Mouse (Mus musculus) forebrain, embryonic 13.5 days (tissue): ENCODE measurements around the gene Msln. TPM values are rescaled to one million over a fixed set of nuclear protein-coding genes. Genes with fewer than 3 reads are reported as not detected.
A peak's percentile ranks its signal among the peaks of the same experiment; 100 is the strongest.

Experiments used
- ATAC-seq: fragments of 200-750 bp; cut with Nextera tagmentation; 2 replicates; pipeline ENCODE4 v1.8.0; 2017
- H3K27ac ChIP-seq: fragments of 300-500 bp; sonication (generic); 2 replicates; pipeline ENCODE4 v1.5.1; 2015; ENCODE audit warnings: inconsistent platforms, mild to moderate bottlenecking, moderate library complexity
- H3K27me3 ChIP-seq: fragments of 300-500 bp; sonication (generic); 2 replicates; pipeline ENCODE4 v1.6.1; 2015; ENCODE audit warnings: mild to moderate bottlenecking, inconsistent platforms
- H3K36me3 ChIP-seq: fragments of 300-500 bp; sonication (generic); 2 replicates; pipeline ENCODE4 v1.6.1; 2015; ENCODE audit warnings: mild to moderate bottlenecking, inconsistent platforms; ENCODE audit not compliant: poor library complexity, severe bottlenecking
- H3K4me1 ChIP-seq: fragments of 300-500 bp; sonication (generic); 2 replicates; pipeline ENCODE4 v1.6.1; 2015; ENCODE audit warnings: inconsistent platforms
- H3K4me2 ChIP-seq: fragments of 300-500 bp; sonication (generic); 2 replicates; pipeline ENCODE4 v1.6.1; 2015; ENCODE audit warnings: inconsistent platforms, mild to moderate bottlenecking, moderate library complexity
- H3K4me3 ChIP-seq: fragments of 300-500 bp; sonication (generic); 2 replicates; pipeline ENCODE4 v1.5.1; 2015; ENCODE audit warnings: mild to moderate bottlenecking, inconsistent platforms
- H3K9ac ChIP-seq: fragments of 300-500 bp; sonication (generic); 2 replicates; pipeline ENCODE4 v1.6.1; 2015; ENCODE audit warnings: mild to moderate bottlenecking, inconsistent platforms
- H3K9me3 ChIP-seq: fragments of 300-500 bp; sonication (generic); replicated peaks from 2 replicates; pipeline ENCODE4 v1.6.1; 2016; ENCODE audit warnings: inconsistent platforms
- WGBS: fragments of 180-500 bp; shearing (Covaris S2); methylation state at CpG from one replicate; pipeline ENCODE4 v1.1.7; 2015; 5-methylcytosine and 5-hydroxymethylcytosine counted together
- polyA plus RNA-seq: library from polyadenylated mRNA; unstranded; fragments of >200 nt; fragmentation: Nextera tagmentation; extraction: Ambion mirVana; gene quantifications from 2 replicates; pipeline ENCODE4 v1.2.1, GENCODE M21; 2015

The Msln gene
- polyA plus RNA-seq, 1 experiment from 2014 or later = 0.18 TPM

- WGBS = 91% methylated on average over 9 of the region's 9 CpGs
- H3K4me2 ChIP-seq = no peak overlapping the region
- no peak overlapping the region for H3K9ac ChIP-seq
- H3K36me3 ChIP-seq = peaks cover 50% of the 10 kb centered on the region
- H3K4me3 ChIP-seq = no peak overlapping the region
- H3K27me3 ChIP-seq = no peaks in the 10 kb centered on the region
- H3K27ac ChIP-seq = no peak overlapping the region
- ATAC-seq = no peak
- peaks cover 41% of the 10 kb centered on the region for H3K4me1 ChIP-seq
- no peaks in the 10 kb centered on the region for H3K9me3 ChIP-seq
These were observed 32.8 kb upstream of the Msln start for GRCm38 (mm10) chr17:25786781-25787504.

GRCm38 (mm10) chr17:25786280-25786679 is 32.1 kb upstream of the Msln start, which contains the start of gene Ccdc78:
TSS of gene Ccdc78 (plus strand) at chr17:25786580.
- H3K36me3 ChIP-seq = peaks cover 56% of the 10 kb centered on the region
- no peak for ATAC-seq

GRCm38 (mm10) chr17:25785281-25785745 is 31.1 kb upstream of the Msln start, which contains the start of gene Haghl:
TSS of gene Haghl (minus strand) at chr17:25785673.
- Histone ChIP-seq H3K36me3 (peaks cover 62% of the 10 kb centered on the region), H3K27ac (peak within 1 kb of the TSS; percentile 89), H3K4me2 (peak within 1 kb of the TSS; percentile 80), H3K9me3 (no peaks in the 10 kb centered on the region), H3K4me1 (peaks cover 25% of the 10 kb centered on the region), H3K4me3 (peak within 1 kb of the TSS; percentile 77), H3K27me3 (no peaks in the 10 kb centered on the region), H3K9ac (peak within 1 kb of the TSS; percentile 86)
- ATAC-seq = peak; percentile 87
- under 1% methylated on average over 23 of the region's 23 CpGs for WGBS

More at GRCm38 (mm10) chr17:25786280-25786679, 32.1 kb upstream of the Msln start, which contains the start of gene Ccdc78:
- peak within 1 kb of the TSS; percentile 89 for H3K27ac ChIP-seq
- no peaks in the 10 kb centered on the region for H3K9me3 ChIP-seq
- H3K27me3 ChIP-seq = no peaks in the 10 kb centered on the region
- H3K9ac ChIP-seq = peak within 1 kb of the TSS; percentile 86
- H3K4me2 ChIP-seq = peak within 1 kb of the TSS; percentile 80
- 91% methylated on average over 3 of the region's 3 CpGs for WGBS
- H3K4me1 ChIP-seq = peaks cover 34% of the 10 kb centered on the region
- H3K4me3 ChIP-seq = peak within 1 kb of the TSS; percentile 77

GRCm38 (mm10) chr17:25783861-25784574 is 29.8 kb upstream of the Msln start:
- Histone ChIP-seq H3K9me3 (no peaks in the 10 kb centered on the region), H3K4me1 (peaks cover 25% of the 10 kb centered on the region), H3K36me3 (peaks cover 62% of the 10 kb centered on the region), H3K4me3 (peak overlapping the region; percentile 77), H3K27ac (no peak overlapping the region), H3K4me2 (peak overlapping the region; percentile 80), H3K9ac (peak overlapping the region; percentile 86), H3K27me3 (no peaks in the 10 kb centered on the region)
- ATAC-seq = no peak
- 84% methylated on average over 15 of the region's 15 CpGs for WGBS

GRCm38 (mm10) chr17:25783086-25783485 is 28.9 kb upstream of the Msln start:
- H3K4me1 ChIP-seq = peaks cover 25% of the 10 kb centered on the region
- no peaks in the 10 kb centered on the region for H3K27me3 ChIP-seq
- H3K4me3 ChIP-seq = no peak overlapping the region
- peaks cover 60% of the 10 kb centered on the region for H3K36me3 ChIP-seq
- 71% methylated on average over 7 of the region's 7 CpGs for WGBS
- 0 out of 2 replicates have a peak overlapping the region, but pooled peaks have one; percentile 80 for H3K4me2 ChIP-seq
- no peaks in the 10 kb centered on the region for H3K9me3 ChIP-seq
- no peak overlapping the region for H3K9ac ChIP-seq
- H3K27ac ChIP-seq = no peak overlapping the region
- no peak for ATAC-seq

- H3K27ac ChIP-seq = no peak overlapping the region
- no peak overlapping the region for H3K4me3 ChIP-seq
- H3K9me3 ChIP-seq = no peaks in the 10 kb centered on the region
- H3K36me3 ChIP-seq = peaks cover 61% of the 10 kb centered on the region
- ATAC-seq = no peak
- no peak overlapping the region for H3K9ac ChIP-seq
- WGBS = 88% methylated on average over 6 of the region's 6 CpGs
- no peaks in the 10 kb centered on the region for H3K27me3 ChIP-seq
- peaks cover 25% of the 10 kb centered on the region for H3K4me1 ChIP-seq
- no peak overlapping the region for H3K4me2 ChIP-seq
These were observed 27.2 kb upstream of the Msln start for GRCm38 (mm10) chr17:25781339-25781738.

GRCm38 (mm10) chr17:25777948-25778347 is 23.8 kb upstream of the Msln start:
- H3K4me2 ChIP-seq = no peak overlapping the region
- ATAC-seq = no peak
- H3K27ac ChIP-seq = no peak overlapping the region
- H3K9ac ChIP-seq = no peak overlapping the region
- H3K9me3 ChIP-seq = no peaks in the 10 kb centered on the region
- H3K4me3 ChIP-seq = no peak overlapping the region
- 98% methylated on average over 5 of the region's 5 CpGs for WGBS
- no peaks in the 10 kb centered on the region for H3K27me3 ChIP-seq
- H3K4me1 ChIP-seq = peaks cover 14% of the 10 kb centered on the region
- H3K36me3 ChIP-seq = peaks cover 48% of the 10 kb centered on the region

GRCm38 (mm10) chr17:25775318-25776062 is 21.3 kb upstream of the Msln start:
- no peak for ATAC-seq
- 78% methylated on average over 10 of the region's 10 CpGs for WGBS

GRCm38 (mm10) chr17:25773549-25774120 is 19.5 kb upstream of the Msln start, which contains the start of gene Narfl:
TSS of gene Narfl (plus strand) at chr17:25773776.
- Histone ChIP-seq H3K9ac (peak within 1 kb of the TSS; percentile 84), H3K4me3 (peak within 1 kb of the TSS; percentile 73), H3K9me3 (no peaks in the 10 kb centered on the region), H3K36me3 (peaks cover 12% of the 10 kb centered on the region; the same call in 1 of the 2 replicates), H3K27ac (no peak within 1 kb of the TSS), H3K27me3 (0 out of 2 replicates have a peak, but pooled peaks cover 4% of the 10 kb centered on the region), H3K4me2 (peak within 1 kb of the TSS; percentile 93), H3K4me1 (peaks cover 12% of the 10 kb centered on the region)
- peak; percentile 90 for ATAC-seq
- under 1% methylated on average over 37 of the region's 37 CpGs for WGBS

More at GRCm38 (mm10) chr17:25775318-25776062, 21.3 kb upstream of the Msln start:
- H3K27ac ChIP-seq = no peak overlapping the region
- H3K36me3 ChIP-seq = peaks cover 24% of the 10 kb centered on the region; the same call in 1 of the 2 replicates
- H3K9ac ChIP-seq = no peak overlapping the region
- no peaks in the 10 kb centered on the region for H3K9me3 ChIP-seq
- no peak overlapping the region for H3K4me2 ChIP-seq
- no peak overlapping the region for H3K4me3 ChIP-seq
- H3K27me3 ChIP-seq = no peaks in the 10 kb centered on the region
- peaks cover 12% of the 10 kb centered on the region for H3K4me1 ChIP-seq

- H3K9me3 ChIP-seq = no peaks in the 10 kb centered on the region
- peaks cover 16% of the 10 kb centered on the region for H3K4me1 ChIP-seq
- no peak overlapping the region for H3K27ac ChIP-seq
- no peak overlapping the region for H3K9ac ChIP-seq
- peaks cover 14% of the 10 kb centered on the region for H3K27me3 ChIP-seq
- no peaks in the 10 kb centered on the region for H3K36me3 ChIP-seq
- WGBS = 60% methylated on average over 9 of the region's 9 CpGs
- ATAC-seq = no peak
- no peak overlapping the region for H3K4me2 ChIP-seq
- no peak overlapping the region for H3K4me3 ChIP-seq
These were observed 15.2 kb upstream of the Msln start for GRCm38 (mm10) chr17:25769331-25769730.

- H3K36me3 ChIP-seq = no peaks in the 10 kb centered on the region
- 14% methylated on average over 5 of the region's 5 CpGs for WGBS
- H3K9ac ChIP-seq = 0 out of 2 replicates have a peak overlapping the region, but pooled peaks have one; percentile 1
- H3K4me2 ChIP-seq = no peak overlapping the region
- H3K27me3 ChIP-seq = peaks cover 14% of the 10 kb centered on the region
- H3K4me3 ChIP-seq = no peak overlapping the region
- H3K4me1 ChIP-seq = peaks cover 10% of the 10 kb centered on the region
- H3K27ac ChIP-seq = no peak overlapping the region
- no peaks in the 10 kb centered on the region for H3K9me3 ChIP-seq
- peak; percentile 74; the same call in 1 of the 2 replicates for ATAC-seq
These were observed 11.7 kb upstream of the Msln start for GRCm38 (mm10) chr17:25765886-25766285.
